Mouse (Mus musculus) liver, postnatal 0 days (tissue): ENCODE measurements around the gene Gm5741. TPM values are rescaled to one million over a fixed set of nuclear protein-coding genes. Genes with fewer than 3 reads are reported as not detected.
A peak's percentile ranks its signal among the peaks of the same experiment; 100 is the strongest.

ENCODE experiments used
- ATAC-seq: fragments of 200-750 bp; cut with Nextera tagmentation; 2 replicates; pipeline ENCODE4 v1.8.0; 2017; ENCODE audit warnings: mild to moderate bottlenecking, moderate library complexity
- DNase-seq: peaks from one replicate; pipeline ENCODE4 v3.0.0-alpha.2; 2016
- H3K27ac ChIP-seq: fragments of 300-500 bp; sonication (generic); 2 replicates; pipeline ENCODE4 v1.5.1; 2014; ENCODE audit warnings: antibody characterized with exemption, moderate library complexity, mild to moderate bottlenecking, low read depth
- H3K27me3 ChIP-seq: fragments of 300-500 bp; sonication (generic); 2 replicates; pipeline ENCODE4 v1.6.1; 2014; ENCODE audit warnings: low read length, control low read depth, mixed read lengths; ENCODE audit not compliant: insufficient read depth
- H3K36me3 ChIP-seq: fragments of 300-500 bp; sonication (generic); replicated peaks from 2 replicates; pipeline ENCODE4 v1.6.1; 2014; ENCODE audit warnings: mild to moderate bottlenecking, control low read depth, low read length, moderate library complexity, mixed read lengths; ENCODE audit not compliant: insufficient read depth
- H3K4me1 ChIP-seq: fragments of 300-500 bp; sonication (generic); 2 replicates; pipeline ENCODE4 v1.6.1; 2014; ENCODE audit warnings: antibody characterized with exemption, mild to moderate bottlenecking, control low read depth; ENCODE audit not compliant: insufficient read depth
- H3K4me2 ChIP-seq: fragments of 300-500 bp; sonication (generic); 2 replicates; pipeline ENCODE4 v1.6.1; 2014; ENCODE audit warnings: low read depth, mild to moderate bottlenecking, low read length, moderate library complexity, mixed read lengths
- H3K4me3 ChIP-seq: fragments of 300-500 bp; sonication (generic); 2 replicates; pipeline ENCODE4 v1.5.1; 2014; ENCODE audit warnings: low read depth, low read length
- H3K9ac ChIP-seq: fragments of 300-500 bp; sonication (generic); replicated peaks from 2 replicates; pipeline ENCODE4 v1.6.1; 2014; ENCODE audit warnings: mild to moderate bottlenecking, moderate library complexity
- H3K9me3 ChIP-seq: fragments of 300-500 bp; sonication (generic); 2 replicates; pipeline ENCODE4 v1.6.1; 2016; ENCODE audit warnings: mild to moderate bottlenecking, control low read depth, low read length, mixed read lengths
- CTCF ChIP-seq: sonication (generic); IDR thresholded peaks from 2 replicates; pipeline ENCODE4 v1.5.1; 2016; ENCODE audit warnings: antibody characterized with exemption, low read depth
- EP300 ChIP-seq: IDR thresholded peaks from 2 replicates; pipeline ENCODE4 v1.6.1; 2016; ENCODE audit warnings: antibody characterized with exemption, low read depth, mild to moderate bottlenecking
- WGBS: fragments of 180-500 bp; shearing (Covaris S2); extraction: QIAGEN DNeasy Blood & Tissue Kit; methylation state at CpG from one replicate; pipeline ENCODE4 v1.1.7; 2014; ENCODE audit not compliant: insufficient replicate concordance; 5-methylcytosine and 5-hydroxymethylcytosine counted together
- polyA plus RNA-seq: library from polyadenylated mRNA; unstranded; fragments of >200 nt; fragmentation: Nextera tagmentation; extraction: Ambion mirVana; gene quantifications from 2 replicates; pipeline ENCODE4 v1.2.1, GENCODE M21; 2015

Gene Gm5741
- polyA plus RNA-seq, 1 experiment from 2014 or later, result not detected

DNA sequence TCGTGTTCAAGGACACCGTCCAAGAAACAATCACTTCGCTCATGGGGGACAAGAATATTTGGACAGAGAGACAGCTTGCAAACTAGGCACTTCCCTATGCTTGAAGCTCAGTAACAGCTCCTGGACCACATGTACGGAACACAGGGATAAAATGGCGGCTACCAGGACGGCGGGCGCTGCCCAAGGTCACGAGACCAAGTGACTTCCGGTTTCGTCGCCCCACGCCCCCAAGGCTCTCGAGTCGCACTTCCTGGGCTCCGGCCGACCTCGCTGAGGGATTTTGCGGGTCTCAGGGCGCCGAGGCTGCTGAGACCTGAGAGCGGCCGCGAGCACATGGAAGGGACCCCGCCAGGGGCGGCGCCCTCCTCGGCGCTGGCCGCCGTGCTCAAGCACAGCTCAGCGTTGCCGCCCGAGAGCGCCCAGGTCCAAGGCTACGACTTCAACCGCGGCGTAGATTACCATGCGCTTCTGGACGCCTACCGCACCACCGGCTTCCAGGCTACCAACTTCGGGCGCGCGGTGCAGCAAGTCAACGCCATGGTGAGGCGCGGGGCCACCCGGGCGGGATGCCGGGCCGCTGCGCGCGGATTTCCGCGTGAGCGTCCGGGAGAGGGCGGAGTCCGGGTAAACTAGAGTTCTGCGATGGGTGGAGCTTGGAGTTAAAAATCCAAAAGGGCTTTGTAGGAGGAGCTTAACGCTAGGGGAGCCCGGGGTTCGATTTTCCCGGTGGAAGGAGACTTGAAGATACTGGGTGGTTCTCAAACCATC lies 3.9 kb upstream of the Gm5741 start, which contains the start of gene Dhps:
Dhps (plus strand) TSS at position 244 of the 768 bp plus-strand sequence.
- H3K4me3 ChIP-seq, result peak within 1 kb of the TSS; percentile 94
- H3K36me3 ChIP-seq, result peaks cover 30% of the 10 kb centered on the region
- H3K27ac ChIP-seq, result peak within 1 kb of the TSS; percentile 98
- H3K4me2 ChIP-seq, result peak within 1 kb of the TSS; percentile 78
- ATAC-seq (peak; percentile 91), DNase-seq (peak; percentile 92)
- no peaks in the 10 kb centered on the region for H3K27me3 ChIP-seq
- peaks cover 16% of the 10 kb centered on the region for H3K4me1 ChIP-seq
- whole genome bisulfite sequencing, result 0% methylated on average over 68 of the region's 68 CpGs
- TF ChIP-seq CTCF, result no peak
- H3K9ac ChIP-seq, result peak within 1 kb of the TSS; percentile 91
- H3K9me3 ChIP-seq, result no peaks in the 10 kb centered on the region

DNA sequence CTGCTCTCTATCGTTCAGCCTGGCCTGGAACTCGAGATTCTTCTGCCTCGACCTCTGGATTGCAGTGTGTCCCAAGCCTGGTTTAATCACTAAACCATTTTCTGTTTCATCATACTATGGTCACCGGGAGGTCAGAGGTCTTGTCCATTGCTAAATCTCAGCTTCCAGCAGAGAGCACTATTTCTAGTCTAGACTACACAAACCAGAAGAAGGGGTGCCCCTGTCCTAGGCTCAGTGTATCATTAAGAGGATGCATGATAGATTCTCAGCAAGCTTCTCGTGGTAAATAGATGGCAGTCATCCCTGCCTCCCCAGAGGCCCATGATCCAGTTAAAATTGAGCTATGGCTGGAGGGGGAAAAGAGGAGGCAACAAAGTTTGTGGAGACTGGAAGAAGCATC lies 3.3 kb upstream of the Gm5741 start:
- H3K4me2 ChIP-seq, result peak overlapping the region; percentile 78
- peak overlapping the region; percentile 98 for H3K27ac ChIP-seq
- no peaks in the 10 kb centered on the region for H3K27me3 ChIP-seq
- H3K4me1 ChIP-seq, result peaks cover 16% of the 10 kb centered on the region
- peaks cover 23% of the 10 kb centered on the region for H3K36me3 ChIP-seq
- ATAC-seq, result peak; percentile 67
- 53% methylated on average over 5 of the region's 5 CpGs for WGBS
- no peaks in the 10 kb centered on the region for H3K9me3 ChIP-seq
- H3K9ac ChIP-seq, result no peak overlapping the region
- H3K4me3 ChIP-seq, result peak overlapping the region; percentile 94
- DNase-seq, result peak; percentile 48
- TF ChIP-seq CTCF (peak; percentile 25), EP300 (no peak; the same call in 1 of the 2 replicates)

DNA sequence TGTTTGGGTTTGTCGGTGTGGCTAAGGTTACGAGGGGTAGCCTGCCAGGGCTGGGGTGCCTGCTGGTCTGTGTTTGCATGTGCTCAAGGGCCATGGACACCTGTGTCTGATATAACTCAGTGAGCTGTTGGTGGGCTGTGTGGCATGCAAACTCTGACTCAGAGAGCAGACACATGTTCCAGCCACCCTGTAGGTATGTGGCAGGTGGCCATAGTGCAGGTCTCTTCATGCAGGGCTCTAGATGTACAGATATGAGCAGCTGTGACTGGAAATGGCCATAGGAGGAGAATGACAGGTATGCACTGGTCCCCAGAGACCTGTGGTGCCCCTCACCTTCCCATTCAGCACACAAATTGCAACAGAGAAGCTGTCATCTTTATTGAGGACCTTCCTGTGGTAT lies 627 bp downstream of the Gm5741 start:
- no peak overlapping the region for H3K4me2 ChIP-seq
- DNase-seq, result no peak
- H3K27me3 ChIP-seq, result no peaks in the 10 kb centered on the region
- no peak overlapping the region for H3K9ac ChIP-seq
- H3K36me3 ChIP-seq, result no peaks in the 10 kb centered on the region
- no peak for ATAC-seq
- TF ChIP-seq CTCF (no peak), EP300 (no peak)
- no peak overlapping the region for H3K4me3 ChIP-seq
- no peaks in the 10 kb centered on the region for H3K9me3 ChIP-seq
- H3K27ac ChIP-seq, result no peak overlapping the region
- 92% methylated on average over 2 of the region's 2 CpGs for WGBS
- peaks cover 19% of the 10 kb centered on the region for H3K4me1 ChIP-seq

DNA sequence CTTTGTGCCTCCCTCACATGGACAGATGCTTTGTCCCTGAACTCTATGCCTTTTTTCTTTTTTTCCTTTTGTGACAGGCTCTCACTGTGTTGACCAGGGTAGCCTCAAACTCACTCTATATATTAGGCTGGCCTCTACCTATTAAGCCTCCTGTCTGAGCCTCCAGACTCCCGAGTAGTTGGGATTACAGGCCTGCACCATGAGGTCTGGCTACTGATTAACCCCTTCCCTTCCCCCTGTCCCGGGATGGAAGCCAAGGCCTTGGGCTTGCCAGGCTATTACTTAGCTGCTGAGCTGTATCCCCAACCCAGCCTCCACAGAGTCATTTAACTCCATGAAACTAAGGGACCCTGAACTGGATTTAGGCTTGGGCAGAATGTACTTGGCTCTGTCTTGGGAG lies 2.6 kb downstream of the Gm5741 start:
- WGBS, result 58% methylated on average over 2 of the region's 2 CpGs
- Histone ChIP-seq H3K27ac (peak overlapping the region; percentile 39; the same call in 1 of the 2 replicates), H3K9ac (no peak overlapping the region; the same call in 1 of the 2 replicates), H3K4me3 (no peak overlapping the region), H3K27me3 (no peaks in the 10 kb centered on the region), H3K4me1 (peaks cover 19% of the 10 kb centered on the region), H3K4me2 (no peak overlapping the region), H3K9me3 (no peaks in the 10 kb centered on the region), H3K36me3 (no peaks in the 10 kb centered on the region)
- ATAC-seq (peak; percentile 78), DNase-seq (peak; percentile 78)
- TF ChIP-seq CTCF, result no peak
- no peak for TF ChIP-seq EP300

DNA sequence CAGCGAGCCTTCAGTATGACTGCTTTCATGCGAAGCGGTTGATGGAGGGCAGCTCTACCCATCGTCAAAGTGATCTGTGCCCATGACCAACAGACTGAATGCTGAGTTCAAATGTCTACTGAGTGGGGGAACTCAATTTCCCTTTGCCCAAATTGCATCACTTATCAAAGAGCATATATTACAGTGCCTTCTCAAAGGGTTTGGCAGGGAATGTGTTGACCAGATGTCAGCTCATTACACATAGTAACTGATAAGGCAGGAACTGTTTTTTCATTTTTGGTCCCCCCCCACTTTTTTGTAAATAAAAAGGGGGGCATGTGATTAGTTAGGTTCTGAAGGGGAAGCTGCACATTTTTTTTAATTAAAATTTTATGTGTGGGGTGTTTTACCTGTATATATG lies 5.2 kb downstream of the Gm5741 start:
- no peak overlapping the region for H3K27ac ChIP-seq
- H3K4me1 ChIP-seq, result peaks cover 20% of the 10 kb centered on the region
- TF ChIP-seq EP300 (no peak), CTCF (no peak)
- H3K27me3 ChIP-seq, result no peaks in the 10 kb centered on the region
- no peak for ATAC-seq
- no peak for DNase-seq
- no peaks in the 10 kb centered on the region for H3K36me3 ChIP-seq
- H3K9ac ChIP-seq, result no peak overlapping the region
- no peaks in the 10 kb centered on the region for H3K9me3 ChIP-seq
- WGBS, result 91% methylated on average over 4 of the region's 4 CpGs
- no peak overlapping the region for H3K4me2 ChIP-seq
- no peak overlapping the region for H3K4me3 ChIP-seq

DNA sequence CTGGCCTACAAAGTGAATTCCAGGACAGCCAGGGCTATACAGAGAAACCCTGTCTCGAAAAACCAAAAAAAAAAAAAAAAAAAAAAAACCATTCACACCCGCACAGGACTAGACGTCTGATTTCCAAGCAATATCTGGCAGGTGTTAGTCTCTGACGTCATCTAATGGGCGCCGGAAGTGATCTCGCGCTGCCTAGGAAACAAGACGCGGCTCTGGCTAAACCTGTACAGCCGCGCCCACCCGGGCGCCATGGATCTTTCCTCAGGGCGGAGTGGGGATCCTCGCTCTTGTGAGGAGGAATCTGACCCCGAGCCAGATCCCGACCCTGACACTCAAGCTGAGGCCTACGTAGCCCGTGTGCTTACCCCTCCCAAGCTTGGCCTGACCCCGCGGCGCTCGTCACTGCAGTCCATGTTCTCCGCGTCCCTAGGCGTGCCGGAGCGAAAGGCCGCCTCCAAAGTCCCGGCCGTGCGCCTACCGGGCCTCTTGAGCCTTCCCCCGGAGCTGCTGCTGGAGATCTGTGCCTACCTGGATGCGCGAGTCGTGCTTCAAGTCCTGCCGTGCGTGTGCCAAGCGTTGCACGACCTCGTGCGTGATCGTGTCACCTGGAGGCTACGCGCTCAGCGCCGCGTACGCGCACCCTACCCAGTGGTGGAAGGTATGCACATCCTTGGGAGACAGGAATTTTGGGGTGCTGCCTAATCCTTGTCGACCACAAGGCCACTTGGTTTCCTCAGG lies 7.7 kb downstream of the Gm5741 start, which contains the start of gene Fbxw9:
Fbxw9 (plus strand) TSS at position 177 of the 738 bp plus-strand sequence.
- ATAC-seq, result peak; percentile 89

More for the DNA sequence above, 7.7 kb downstream of the Gm5741 start, which contains the start of gene Fbxw9:
- Histone ChIP-seq H3K4me2 (peak within 1 kb of the TSS; percentile 98), H3K4me1 (peaks cover 18% of the 10 kb centered on the region), H3K27me3 (no peaks in the 10 kb centered on the region), H3K4me3 (peak within 1 kb of the TSS; percentile 88), H3K27ac (no peak within 1 kb of the TSS), H3K9me3 (no peaks in the 10 kb centered on the region), H3K9ac (peak within 1 kb of the TSS; percentile 72), H3K36me3 (peaks cover 22% of the 10 kb centered on the region)
- DNase-seq, result peak; percentile 91
- under 1% methylated on average over 52 of the region's 53 CpGs for WGBS
- no peak for TF ChIP-seq CTCF
- TF ChIP-seq EP300, result no peak
